Mouse (Mus musculus) brain, adult 2 months (tissue): ENCODE data around the gene March6.

Source experiments
- DNase-seq: peaks from one replicate; pipeline ENCODE4 v3.0.0; 2011; ENCODE audit warnings: low read depth, low spot score

The March6 gene

DNA sequence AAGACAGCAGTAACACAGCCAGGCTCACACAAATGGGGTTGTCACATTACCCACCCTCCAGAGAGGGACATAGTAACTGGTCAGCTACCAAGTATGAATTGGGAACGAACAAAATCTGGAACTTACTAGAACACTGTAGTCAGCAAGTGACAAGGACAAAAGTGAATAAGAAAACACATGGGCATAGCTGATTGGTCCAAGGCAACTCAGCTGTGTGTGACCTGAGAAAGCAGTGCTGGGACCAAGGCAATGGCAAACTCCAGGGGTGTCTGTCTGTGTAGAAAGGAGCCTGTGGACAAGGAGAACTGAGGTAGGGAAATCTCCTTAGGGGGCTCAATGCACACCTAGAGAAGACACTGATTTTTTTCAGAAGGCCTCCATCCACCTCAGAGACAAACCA lies 19.1 kb downstream of the March6 start:
- no peak for DNase-seq

DNA sequence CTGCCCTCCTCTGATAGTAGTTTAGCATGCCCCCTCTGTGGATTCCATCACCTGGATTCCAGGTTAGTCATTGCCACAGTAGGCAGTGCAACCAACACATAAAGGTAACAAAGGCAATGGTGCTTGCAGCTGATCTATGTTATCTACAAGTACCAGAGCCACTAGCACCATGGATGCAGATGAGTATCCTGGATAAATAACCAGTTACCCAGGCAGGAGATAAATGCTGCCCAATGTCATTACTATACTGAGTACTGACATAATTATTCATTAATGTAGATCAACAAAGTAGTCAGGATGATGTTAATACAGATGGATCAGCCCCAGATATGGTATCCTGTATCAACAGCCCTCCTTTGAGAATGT lies 19.5 kb downstream of the March6 start:
- DNase-seq, result no peak

DNA sequence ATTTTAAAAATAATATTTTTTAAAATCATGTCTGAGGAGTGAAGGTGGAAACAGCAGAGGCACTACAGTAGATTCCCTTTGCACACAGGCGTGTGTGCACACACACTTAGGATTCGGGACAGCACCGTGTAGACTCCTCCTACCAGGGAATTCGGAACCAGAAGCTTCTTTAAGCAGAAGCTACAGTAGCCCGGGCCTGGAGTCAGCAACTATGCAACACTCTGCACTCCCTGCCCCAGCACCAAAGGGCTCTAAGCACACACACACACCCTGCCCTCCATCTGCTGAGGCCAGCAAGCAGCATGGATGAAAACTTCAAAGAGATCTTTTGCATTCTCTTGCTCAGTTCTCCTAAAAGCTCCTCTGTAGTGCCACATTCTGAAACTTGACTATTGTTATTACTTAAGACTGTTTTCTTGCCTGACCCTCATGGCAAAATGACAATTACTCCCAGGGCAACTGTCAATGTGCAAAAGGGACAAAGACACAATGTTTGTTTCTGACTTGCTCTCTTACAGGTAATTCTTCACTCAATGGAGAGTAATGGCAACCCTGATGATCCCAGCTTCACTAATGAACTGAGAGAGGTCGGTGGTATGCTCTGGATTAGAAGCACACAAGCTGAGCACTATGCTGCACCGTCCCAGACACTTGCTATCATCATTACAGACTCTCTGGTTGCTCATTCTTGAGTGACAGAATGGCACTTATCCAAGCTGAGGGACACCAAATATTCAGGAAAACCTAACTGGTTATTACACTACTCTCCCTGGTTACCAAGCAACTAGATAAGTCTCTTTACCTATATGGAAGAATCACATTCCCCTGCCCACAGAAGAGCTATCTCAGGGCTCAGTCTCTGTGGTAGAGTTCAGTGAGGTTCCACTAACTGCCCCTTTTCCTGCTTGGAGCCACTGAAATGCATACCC lies 20.1 kb downstream of the March6 start:
- peak; percentile 19 for DNase-seq

DNA sequence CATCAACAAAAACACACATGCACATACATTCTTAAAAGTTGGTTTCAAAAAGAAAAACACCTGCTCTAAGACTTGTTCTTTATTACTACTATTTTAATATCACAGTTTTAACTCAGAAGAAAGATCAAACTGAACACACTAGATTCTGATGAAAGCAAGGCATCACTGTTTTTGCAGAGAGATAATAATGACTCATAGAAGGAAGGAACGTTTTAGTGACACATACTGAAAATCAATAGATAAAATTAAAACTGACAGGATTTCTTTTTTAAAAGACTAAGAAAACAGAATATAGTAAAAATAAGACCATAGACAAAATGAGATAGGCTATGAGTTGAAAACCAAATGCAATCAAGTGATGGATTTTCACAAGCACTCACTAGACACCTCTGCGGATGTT lies 25.8 kb downstream of the March6 start:
- no peak for DNase-seq

DNA sequence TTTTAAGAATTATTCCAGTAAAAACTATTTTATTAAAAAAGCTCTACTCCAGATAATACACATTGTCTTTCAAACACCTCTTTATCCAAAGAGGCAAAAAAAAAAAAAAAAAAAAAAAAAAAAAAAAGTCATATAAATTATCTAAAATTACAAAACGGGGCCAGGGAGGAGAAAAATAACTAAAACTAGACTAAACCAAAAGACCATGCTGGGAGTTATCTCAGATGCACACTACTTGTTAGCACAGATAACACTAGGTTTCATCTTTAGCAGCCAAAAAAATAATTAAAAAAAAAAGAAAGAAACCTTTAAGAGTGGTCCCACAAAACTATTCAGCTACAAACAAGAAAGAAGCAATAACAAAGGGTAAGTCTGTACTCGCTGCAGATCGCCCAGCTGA lies 27.4 kb downstream of the March6 start:
- DNase-seq, result no peak

DNA sequence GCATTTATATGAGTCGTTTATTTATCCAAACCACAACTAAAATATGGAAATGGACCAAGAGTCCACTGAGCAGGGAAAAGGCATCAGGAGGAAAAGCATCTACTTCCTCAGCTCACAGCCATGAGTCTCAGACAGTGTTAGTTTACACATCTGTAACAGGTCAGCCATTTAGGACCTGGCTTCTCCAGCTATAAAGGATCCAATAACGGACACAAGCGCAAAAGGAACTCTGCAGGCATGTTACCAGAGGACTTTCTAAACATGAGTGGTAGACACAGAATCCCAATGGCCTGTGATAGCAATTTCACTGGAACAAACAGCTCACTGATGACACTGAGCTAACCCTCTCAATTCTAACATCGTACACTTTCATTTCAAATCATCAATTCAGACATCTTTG lies 27.9 kb downstream of the March6 start:
- no peak for DNase-seq

DNA sequence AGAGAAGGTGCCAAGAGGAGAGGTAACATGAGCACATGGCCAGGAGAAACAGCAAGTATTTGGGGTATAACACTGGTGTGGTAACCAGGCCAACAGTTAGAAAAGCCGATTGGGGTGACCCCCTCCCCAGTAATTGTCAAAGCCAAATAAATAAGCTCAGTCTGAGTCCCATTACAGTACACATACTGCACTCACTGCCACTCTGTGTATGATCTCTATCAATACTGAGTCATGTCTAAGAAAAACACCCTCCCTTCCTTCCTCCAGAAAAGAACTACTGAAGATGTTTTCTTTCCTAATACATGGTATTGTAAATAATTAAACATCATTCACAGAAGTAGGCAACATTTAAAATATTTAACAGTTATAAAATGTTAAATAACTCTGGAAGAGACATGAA lies 28.5 kb downstream of the March6 start:
- no peak for DNase-seq

DNA sequence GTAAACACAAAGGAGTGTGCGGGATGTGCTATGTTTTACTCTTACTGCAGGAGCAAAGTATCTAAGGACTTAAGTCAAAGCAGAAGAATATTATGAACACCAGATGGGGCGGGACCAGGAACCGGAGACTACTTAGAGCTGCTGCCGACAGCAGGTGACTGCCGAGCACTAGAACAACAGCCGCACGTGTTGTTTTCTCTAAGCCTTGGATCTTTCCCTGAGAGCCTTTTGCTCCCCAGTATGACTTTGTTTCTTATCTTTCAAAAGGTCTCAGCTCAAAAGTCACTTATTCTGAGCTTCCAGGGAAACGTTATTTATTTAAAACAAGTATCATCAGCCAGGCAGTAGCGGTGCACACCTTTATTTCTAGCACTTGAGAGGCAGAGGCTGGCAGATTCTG lies 36.0 kb downstream of the March6 start:
- DNase-seq, result no peak

DNA sequence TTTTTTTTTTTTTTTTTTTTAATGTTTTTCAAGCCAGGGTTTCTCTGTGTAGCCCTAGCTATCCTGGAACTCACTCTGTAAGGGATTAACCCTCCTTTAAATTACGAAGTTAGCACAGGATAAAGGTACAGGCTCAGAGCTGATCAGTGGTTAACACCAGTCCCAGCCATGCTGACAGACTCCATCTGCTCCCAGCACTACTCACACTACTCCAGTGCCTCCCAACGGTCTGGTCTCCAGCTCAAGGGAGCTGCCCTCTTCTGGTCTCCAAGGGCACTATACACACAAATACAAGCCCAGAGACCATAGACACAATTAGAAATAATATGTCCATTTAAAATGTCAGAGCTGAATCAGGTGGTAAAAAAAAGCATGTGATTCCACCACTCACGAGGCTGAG lies 36.5 kb downstream of the March6 start:
- DNase-seq, result no peak

DNA sequence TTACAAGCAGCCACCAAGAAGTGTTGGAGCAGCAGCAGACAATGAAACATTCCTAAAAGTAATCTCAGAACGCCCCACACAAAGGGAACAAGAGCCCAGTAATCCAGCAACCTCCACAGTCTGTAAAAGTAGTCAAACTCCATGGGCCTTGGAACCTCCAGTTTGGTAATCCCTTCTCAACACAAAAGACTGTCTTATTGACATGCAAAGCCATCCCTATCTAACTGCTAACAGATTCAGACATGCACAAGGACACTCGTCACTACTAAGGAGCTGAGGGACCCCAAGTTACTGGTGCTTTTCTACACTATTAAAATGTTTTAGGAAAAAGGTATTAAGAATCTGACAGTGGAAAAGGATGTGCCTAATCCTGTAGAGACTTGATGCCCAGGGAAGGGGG lies 43.4 kb downstream of the March6 start:
- no peak for DNase-seq

DNA sequence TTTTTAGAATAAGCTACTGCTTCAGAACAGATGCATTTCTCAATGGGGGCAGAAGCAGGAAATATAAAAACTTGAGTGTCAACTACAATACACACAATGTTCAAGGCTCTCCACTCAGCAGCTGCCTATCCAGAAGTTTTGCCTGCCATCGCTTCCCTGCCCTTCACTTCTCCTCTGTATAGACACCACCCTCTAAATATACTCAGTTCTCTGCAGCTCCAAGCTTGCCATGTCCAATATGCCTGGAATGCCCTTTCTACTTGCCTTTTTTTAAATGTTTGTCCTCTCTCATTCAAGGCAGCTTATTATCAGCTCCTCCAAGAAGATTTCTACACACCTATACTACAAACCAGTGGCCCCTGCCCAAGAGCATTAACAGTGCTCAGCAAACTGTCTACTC lies 54.2 kb downstream of the March6 start:
- DNase-seq, result no peak

DNA sequence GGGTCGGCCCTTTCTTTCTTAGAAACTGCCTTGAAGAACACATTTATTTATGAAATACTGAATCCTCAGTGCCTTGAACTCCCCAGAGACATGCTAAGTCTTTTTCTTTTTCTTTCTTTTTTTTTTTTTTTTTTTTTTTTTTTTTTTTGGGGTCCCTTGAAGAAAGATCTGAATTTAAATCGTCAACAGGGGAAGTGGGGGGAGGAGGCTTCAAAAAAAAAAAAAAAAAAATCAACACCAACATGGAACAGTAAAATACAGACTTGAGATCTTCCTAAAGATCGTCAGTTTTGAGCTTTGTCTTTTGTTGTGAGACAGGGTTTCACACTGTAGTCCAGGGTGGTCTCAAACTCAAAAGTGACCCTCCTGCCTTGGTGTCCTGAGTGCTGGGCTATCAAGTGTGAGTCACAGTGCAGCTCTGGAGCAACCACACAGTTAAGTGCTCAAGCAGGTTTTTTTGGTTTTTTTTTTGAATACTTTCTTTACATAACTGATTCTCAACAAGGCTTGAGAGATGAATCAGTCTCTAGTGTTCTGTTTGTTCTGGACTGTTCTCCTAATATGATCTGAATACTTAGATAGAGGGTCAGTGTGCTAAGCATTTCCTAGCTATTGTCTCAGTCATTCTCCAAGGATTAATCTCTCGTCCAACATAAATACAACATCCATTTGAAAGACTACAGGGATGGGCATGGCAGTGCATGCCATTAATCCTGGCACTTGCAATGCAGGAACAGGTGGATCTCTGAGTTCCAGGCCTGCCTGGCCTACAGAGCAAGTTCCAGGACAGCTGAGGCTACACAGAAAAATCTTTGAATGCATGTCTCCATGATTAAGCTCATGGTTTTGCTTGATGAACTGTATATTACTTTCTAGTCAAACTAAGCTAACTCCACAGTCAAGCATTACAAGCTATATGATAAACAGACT lies 57.9 kb downstream of the March6 start:
- DNase-seq, result no peak

DNA sequence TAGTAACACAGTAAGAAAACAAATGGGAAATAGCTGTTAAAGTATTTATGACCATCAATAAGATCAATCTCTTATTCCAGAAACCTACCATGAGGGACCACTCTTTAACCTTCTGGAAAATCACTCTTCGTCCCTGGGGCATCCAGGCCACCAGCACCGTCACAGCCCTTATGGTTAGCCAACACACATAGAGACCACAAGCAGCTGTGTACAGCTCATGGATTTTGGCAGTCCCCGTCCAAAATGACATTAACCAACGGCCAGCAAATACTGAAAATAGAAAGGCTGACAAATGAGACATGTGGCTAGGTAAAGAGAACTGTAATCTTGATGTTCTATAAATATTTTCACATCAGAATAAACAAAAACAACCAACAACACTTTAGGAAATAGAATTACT lies 59.3 kb downstream of the March6 start:
- no peak for DNase-seq

DNA sequence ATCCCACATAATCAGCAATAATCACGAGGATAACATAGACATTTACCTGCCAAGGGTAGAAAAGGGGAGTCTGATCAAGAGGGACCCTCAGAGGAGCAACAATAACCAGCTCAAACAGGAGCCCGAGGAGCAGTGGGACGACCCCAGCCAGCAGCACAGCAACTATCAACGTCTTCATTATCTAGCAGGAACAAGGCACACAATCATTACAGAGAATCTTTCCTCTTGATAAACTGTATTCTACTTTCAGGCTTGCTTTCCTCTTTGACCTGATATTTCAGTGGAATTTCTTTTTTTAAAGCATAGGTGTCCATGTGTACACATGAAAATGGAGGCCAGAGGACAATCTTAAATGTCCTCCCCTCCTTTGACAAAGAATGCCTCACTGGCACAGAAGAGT lies 61.4 kb downstream of the March6 start:
- DNase-seq, result no peak

DNA sequence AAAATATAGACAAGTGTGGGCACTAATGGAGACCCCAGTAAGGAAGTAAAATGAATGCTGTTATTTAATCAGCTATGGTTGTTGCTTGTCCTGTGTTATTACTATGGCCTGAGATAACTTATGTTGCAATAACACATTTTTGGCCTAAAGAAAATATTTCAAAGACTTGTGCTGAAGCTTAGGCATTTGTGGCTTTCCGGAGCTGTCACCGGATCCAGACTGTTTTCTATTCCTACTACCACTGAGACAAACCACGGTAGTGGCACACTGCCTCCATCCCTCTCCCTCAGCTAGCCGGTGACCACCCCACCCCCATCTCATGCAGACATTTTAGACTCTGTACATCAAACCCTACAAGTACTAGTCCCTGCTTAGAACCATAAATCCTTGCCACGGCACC lies 62.0 kb downstream of the March6 start:
- no peak for DNase-seq

DNA sequence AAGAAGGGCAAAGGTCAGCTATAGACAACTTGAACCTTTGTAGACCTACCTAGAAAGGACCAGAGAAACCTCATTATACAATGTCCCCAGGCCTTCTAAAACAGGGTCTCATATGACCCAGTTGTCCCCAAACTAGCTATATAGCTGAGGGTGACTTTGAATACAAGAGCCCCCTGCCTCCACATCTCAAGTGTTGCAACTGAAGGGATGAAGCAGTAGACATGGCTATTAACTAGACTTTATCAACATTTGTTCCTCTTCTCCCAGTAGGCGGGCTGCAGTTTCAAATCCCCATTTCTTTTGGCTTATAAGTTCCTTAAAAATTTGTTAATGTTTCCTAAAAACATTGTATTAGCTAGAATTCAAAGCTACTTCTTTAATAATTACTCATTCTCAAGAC lies 64.1 kb downstream of the March6 start:
- no peak for DNase-seq

DNA sequence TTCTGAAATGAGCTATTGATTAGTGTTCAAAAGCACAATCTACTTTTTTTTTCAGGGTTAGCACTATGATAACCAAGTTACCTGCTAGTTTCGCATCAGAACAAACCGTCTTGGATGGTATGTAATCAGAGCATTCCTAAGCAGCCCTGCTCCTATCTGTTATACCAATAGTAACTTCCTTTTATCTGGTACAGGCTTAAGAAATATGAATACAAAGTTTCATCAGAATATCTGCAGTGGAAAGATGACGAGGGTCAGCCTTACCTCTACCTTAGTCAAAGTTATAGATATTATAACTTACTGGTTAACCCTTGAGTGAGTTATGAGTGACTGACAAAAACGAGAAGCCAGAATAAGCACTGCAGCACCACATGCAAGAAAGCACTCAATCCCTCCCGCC lies 64.6 kb downstream of the March6 start:
- no peak for DNase-seq

DNA sequence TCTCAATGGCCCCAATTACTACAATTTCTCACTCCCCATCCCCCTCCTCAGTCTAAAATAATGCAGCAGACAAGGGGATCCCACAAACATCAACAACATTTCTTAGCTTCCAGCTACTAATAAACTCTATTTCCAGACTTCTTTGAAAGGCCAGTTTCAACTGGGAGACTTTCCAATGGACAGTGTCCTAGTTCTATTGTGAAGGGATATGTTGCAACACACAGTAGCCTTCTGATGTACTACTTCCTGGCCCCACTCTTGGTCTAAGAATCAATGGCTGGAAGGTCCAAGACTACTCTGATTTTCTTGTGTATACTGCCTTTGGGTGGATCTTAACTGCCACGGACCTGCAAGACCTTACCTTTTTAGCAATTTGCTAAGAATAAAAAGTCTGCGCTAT lies 65.0 kb downstream of the March6 start:
- DNase-seq, result no peak

DNA sequence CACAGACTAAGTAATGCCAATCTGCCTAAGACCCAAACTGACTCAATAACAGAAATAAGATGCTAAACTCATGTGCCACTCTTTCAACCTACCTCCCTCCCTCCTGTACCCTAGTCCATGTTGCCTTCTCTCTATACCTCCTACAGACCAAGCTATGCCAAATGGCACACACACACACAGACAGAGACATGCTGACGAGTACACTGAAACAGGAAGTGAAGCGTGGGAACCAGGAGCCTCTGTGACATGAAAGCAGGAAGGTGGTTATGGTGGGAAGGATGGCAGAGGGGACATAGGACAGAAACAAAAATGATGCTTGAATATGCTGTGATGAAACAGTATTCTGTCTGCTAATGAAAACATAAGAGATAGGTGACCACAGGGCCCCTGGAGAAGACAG lies 70.3 kb downstream of the March6 start:
- peak; percentile 40 for DNase-seq

DNA sequence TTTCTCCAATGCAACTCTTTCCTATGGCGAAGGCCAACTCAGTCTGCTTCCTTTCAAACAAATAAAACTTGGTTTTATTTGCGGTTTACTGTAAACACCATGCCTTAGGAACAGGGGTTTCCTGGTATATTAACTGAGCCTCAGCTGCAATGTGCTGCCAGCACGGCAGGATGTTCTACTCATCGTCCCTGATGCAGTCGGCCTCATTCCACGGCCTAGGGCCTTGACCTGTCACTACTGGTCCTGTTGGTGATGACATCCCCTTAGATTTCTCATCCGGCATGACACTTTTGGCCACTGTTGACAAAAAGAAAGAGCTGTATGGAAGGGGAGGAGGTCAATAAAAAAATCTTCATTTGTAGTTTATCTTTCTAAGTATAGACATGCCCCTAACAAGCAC lies 72.8 kb downstream of the March6 start:
- DNase-seq, result no peak

DNA sequence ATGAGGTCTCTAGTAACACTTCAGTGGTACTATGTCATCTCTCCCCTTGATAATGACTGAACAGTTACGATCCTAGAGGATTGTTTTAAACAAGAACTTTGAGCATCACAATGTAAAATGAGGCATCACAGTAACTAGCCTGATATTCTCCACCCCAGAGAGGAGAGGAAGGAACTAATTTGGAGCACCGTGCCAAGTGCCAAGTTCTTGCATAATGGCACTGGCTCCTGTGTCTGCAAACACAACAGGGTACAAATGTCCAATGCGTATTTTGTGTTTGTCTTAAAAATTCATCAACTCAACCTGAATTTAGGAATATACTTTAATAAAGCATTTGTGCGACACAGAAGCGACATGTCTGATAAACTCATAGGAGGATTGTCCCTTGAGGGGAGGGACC lies 74.5 kb downstream of the March6 start:
- peak; percentile 54 for DNase-seq

DNA sequence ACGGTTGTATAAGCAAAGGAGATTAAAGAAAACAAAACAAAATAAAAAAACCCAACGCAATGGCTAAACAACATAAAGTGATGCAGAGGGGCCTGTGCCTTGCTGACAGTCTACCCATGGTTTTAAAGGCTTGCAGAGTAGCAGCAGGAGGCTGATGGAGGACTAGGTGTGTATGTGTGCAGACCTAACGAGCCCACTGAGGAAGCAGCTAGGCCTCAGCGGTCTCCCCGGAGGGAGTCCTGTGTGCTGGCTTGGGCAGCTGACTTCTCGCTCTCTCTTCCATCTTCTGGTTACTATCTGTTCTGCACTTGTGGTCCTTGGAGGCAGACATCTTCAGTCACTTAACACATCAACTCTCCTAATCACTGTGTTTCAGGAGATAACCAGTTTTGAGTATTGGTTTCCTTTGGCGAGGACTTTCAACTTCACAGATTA lies 76.0 kb downstream of the March6 start:
- no peak for DNase-seq
